Mouse (Mus musculus) mesoderm, embryonic 11.5 days (tissue): ENCODE measurements around the gene Spdef.

ENCODE experiments used
- DNase-seq: peaks from one replicate; pipeline ENCODE4 v3.0.0-alpha.2; 2012; ENCODE audit warnings: low read depth, low spot score

Spdef gene

GRCm38 (mm10) chr17:27728770-27729169 lies at the start of gene Spdef:
TSS of gene Spdef (minus strand) at chr17:27728955.
- no peak for DNase-seq

GRCm38 (mm10) chr17:27777823-27778222 lies 49.1 kb upstream of the Spdef start:
- DNase-seq = no peak

- no peak for DNase-seq
Observed at GRCm38 (mm10) chr17:27774198-27774597, 45.4 kb upstream of the Spdef start.

GRCm38 (mm10) chr17:27771616-27772015 lies 42.9 kb upstream of the Spdef start:
- DNase-seq = no peak

DNA sequence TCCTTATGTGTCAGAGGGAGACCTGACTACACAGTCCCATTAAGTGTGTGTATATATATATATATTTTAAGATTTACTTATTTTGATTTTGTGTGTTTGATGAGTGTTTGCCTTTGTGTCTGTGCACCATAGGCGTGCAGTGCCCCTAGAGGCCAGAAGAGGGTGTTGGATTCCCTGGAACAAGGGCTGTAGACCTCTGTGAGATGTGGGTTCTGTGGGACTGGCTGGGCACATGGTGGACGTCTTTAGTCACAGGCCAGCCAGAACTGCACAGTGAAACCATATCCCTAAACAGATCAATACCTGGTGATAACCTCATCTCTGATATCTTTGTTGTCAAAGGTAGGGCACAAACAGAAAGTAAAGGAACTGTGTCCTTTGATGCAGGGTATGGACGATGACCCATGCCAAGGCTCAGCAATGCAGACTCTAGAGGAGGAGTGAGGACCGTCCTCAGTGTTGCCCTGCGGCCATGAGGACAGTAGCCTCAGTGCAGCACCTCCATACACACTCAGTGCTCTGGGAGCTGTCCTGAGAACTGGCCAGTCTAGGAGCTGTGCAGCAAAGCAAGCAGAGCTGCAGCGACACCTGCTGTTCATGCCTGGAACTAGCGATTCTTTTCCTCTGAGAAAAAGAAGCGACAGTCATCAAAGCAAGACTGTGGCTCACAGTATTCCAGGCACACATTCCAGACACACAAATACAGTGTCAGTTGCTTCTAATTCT lies 40.2 kb upstream of the Spdef start:
- peak; percentile 81 for DNase-seq

DNA sequence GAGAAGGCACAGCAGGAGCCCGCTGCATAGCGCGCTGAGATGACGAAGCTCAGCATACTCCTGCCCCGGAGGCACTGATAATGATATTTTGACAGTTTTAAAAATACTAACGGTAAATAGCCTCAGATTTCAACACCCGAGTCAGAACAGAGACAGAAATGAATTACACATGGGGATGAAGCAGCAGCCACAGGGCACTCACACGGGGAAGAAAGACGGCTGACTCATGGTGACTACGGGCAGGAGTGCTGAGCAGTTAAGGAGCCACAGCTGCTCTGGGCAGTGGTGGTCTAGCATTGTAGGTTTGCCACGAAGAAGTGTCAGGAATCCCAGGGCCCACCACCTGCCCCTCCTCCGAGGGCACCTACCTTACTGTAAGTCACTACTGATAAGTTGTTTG lies 38.8 kb upstream of the Spdef start:
- no peak for DNase-seq

DNA sequence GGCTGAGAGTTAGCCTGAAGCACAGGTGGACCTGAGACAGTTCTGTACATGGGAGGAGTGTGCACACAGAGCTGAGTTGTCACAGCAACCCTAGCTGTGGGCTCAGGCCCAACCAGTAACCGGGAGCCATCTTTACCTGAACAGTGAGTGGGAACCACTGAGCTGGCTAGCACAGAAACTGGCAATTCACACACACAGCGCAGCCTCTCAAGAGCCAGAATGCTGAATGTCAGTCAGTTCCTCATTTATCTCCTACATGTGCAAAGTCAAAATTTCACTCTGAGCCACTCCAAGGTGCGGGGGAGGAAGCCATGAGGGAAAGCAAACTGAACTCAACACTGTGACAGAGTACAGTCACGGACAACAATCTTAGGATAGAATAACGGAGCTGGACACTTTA lies 38.4 kb upstream of the Spdef start:
- no peak for DNase-seq

DNA sequence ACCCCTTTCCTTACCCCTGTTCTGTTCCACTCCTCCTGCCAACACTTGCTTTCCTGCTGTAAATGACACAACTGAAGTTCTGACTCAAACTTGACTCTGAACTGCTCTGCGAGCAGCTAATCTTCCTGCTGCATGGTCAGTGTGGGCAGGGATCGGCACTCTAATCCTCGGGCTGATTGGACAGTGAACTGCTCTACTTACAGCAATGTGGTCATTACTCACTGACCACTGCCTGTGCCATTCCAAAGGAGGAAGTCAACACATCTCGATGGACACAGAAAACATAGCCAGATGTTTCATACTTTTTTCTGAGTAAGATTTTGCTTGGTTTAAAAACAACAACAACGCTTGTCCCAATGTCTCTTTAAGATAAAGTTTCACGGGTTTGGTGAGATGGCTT lies 36.3 kb upstream of the Spdef start:
- DNase-seq = no peak

GRCm38 (mm10) chr17:27764453-27764852 lies 35.7 kb upstream of the Spdef start:
- DNase-seq = no peak

DNA sequence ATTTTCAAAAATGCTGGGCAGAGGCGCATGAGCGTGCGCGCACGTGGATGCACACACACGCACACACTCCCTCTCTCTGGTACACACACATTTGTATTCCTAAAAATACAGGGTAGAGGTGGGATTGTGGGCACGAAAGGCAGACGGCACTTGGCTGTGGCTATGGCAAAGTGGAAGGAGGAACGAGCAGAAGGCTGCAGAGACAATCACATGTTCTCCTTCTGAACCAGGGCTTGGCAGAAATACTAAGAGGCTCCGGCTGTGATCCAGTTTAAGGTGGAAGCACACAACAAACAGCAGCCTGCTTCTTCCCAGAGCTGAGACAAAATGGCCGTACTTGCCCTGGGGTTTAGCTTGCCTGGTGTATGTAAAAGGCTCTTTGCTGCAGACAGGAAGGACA lies 34.1 kb upstream of the Spdef start:
- no peak for DNase-seq

DNA sequence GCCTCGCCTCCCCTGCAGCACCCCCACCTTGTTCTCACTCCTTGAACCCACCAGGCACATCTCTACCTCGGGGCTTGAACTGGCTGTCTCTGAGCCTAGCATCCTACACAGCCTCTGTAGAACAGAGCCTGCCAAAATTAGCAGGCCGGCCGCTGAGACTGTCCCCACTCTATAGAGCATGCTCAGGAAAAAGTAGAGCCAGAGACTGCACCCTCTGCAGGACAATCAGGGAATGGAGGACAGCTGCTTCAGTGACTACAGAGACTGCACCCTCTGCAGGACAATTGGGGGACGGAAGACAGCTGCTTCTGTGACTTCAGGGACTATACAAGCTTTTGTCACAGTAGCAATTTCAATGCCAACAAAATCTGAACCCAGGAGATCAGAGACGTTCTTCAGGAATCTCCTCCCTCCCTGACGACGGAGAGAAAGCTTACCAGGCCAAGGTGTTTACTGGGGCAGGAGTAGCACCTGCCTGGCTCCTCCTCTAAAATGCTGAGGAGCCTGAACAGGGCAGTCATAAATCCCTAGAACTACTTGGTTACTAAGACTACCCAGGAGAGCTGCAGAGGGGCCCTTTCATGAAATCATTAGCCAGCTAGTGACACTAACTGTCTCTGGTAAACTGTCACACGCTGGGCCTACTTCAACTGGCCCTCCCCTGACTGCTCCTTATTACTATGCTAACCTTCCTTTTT lies 33.0 kb upstream of the Spdef start:
- DNase-seq = peak; percentile 79

DNA sequence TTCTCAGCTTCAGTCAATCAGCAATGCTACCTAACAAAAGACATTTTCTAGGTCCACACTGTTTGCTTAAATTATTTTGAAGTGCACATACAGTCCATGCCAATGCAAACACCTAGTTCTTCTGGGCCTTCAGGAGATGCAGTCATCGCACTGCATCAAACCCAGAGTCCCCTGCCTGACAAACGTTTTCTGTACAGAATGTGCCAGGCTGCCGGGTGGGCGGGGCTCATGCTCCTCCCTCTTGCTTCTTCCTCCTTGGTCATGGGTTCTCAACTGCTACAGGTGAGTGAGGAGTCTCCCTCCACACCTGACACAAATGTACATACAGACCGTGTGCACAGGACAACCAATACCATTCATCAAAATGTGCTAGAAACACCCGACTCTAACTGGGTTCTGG lies 31.4 kb upstream of the Spdef start:
- DNase-seq = no peak

GRCm38 (mm10) chr17:27751314-27752202 lies 22.8 kb upstream of the Spdef start:
- no peak for DNase-seq

- no peak for DNase-seq
Observed at GRCm38 (mm10) chr17:27750451-27750942, 21.7 kb upstream of the Spdef start.

DNA sequence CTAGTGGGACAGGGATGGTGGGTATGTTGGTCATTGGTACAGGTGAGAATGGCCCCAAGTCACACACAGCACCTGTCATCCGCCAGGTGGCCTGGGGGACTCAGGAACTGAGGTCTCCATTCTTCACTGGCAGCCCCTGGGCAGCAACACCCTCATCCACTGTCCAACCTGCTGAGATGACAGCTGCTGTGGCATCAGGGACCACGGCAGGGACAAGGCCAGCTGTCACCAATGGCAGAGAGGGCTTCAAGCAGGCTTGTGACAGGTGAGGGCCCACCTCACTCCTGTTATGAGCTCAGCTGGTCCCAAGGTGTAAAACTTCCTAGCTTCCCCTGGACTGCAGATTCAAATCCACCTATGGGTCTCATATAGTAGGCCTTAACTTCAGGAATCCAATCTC lies 19.4 kb upstream of the Spdef start:
- no peak for DNase-seq

DNA sequence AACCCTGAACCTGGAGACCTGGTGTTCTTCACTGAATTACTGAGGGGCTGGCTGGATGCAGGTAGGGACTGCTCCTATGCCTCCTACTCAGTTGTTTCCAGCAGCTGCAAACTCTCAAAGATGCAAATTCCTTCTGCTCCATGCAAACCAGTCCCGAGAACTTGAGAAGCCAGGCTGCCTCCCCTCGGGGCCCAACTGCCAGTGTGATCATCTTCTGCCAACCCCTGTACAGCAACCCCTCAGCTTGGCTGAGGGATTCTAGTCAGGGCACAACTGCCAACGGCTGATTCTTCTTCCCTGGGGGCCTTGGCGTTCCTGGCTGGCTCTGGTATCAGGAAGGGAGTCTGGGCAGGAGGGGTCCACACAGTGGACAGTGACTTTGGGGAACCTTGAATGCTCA lies 17.7 kb upstream of the Spdef start:
- DNase-seq = no peak

DNA sequence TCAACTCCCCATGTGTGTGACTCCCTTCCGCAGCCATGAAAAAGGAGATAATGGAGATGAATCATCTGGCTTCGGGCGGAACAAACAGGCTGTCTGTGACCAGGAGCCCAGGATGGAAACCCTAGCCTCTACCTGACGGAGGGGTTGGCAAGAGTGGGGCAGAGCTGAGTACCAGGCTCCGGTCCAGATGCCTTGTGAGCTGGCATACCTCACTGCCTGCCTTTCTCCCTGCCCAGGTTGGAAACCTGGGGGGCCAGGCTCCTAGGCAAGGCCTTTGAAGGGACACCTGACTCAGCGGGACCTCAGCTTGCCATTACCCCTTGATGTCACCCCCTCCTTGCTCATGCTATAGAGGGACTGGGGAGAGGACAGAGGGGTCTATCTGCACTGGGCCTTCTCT lies 12.2 kb upstream of the Spdef start:
- no peak for DNase-seq

GRCm38 (mm10) chr17:27734344-27735073 lies 5.8 kb upstream of the Spdef start:
- DNase-seq = no peak

DNA sequence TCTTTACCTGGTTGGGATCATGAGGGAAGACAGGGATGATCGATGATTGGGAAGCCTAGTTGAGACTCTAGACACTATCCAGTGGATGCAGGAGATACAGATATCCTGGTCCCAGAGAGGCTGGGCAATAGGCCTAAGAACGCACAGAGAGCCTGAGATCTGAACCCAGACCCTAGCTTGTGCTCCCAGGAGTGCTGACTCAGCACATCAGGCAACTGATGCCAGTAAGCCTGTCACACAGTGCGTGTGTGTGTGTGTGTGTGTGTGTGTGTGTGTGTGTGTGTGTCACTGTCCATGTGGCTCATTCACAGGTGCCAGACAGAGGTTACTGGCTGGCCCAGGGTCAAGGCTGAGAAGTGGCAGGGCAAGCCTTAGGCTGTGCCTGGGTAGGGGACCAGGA lies 3.9 kb upstream of the Spdef start:
- no peak for DNase-seq

DNA sequence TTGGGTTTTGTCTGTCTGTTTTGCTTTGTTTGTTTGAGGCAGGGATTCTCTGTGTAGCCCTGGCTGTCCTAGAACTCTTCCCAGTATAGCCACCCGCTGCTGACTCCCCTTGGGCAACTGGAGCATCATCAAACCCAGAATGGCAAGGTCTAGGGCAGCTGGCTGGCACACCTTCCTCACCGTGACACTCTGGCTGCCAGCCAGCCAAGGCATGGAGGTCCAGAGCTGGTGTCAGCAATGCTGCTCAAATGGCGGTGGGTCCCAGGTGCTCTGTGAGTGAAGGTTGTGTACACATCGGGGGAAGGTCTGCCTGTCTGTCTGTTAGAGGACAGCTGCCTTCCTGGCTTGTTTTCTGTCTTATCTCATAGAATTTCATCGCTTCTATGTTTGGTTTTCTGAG lies 3.4 kb upstream of the Spdef start:
- no peak for DNase-seq

GRCm38 (mm10) chr17:27726527-27726926 lies 2.2 kb downstream of the Spdef start:
- DNase-seq = no peak

- no peak for DNase-seq
Observed at GRCm38 (mm10) chr17:27725412-27725811, 3.3 kb downstream of the Spdef start.
